Mouse (Mus musculus) forebrain, postnatal 0 days (tissue): ENCODE measurements around the gene Myo3b. TPM values are rescaled to one million over a fixed set of nuclear protein-coding genes. Genes with fewer than 3 reads are reported as not detected.

ENCODE experiments used
- ATAC-seq: fragments of 200-750 bp; cut with Nextera tagmentation; 2 replicates; pipeline ENCODE4 v1.8.0; 2017; ENCODE audit warnings: mild to moderate bottlenecking, moderate library complexity
- DNase-seq: peaks from one replicate; pipeline ENCODE4 v3.0.0-alpha.2; 2015
- H3K27ac ChIP-seq: fragments of 300-500 bp; sonication (generic); 2 replicates; pipeline ENCODE4 v1.5.1; 2014; ENCODE audit warnings: low read depth, mild to moderate bottlenecking, antibody characterized with exemption, low read length, moderate library complexity, mixed read lengths
- H3K27me3 ChIP-seq: fragments of 300-500 bp; sonication (generic); 2 replicates; pipeline ENCODE4 v1.6.1; 2014; ENCODE audit warnings: mild to moderate bottlenecking, low read length, mixed read lengths; ENCODE audit not compliant: insufficient read depth
- H3K36me3 ChIP-seq: fragments of 300-500 bp; sonication (generic); 2 replicates; pipeline ENCODE4 v1.6.1; 2014; ENCODE audit warnings: mild to moderate bottlenecking, moderate library complexity; ENCODE audit not compliant: insufficient read depth
- H3K4me1 ChIP-seq: fragments of 300-500 bp; sonication (generic); 2 replicates; pipeline ENCODE4 v1.6.1; 2014; ENCODE audit warnings: antibody characterized with exemption; ENCODE audit not compliant: insufficient read depth
- H3K4me2 ChIP-seq: fragments of 300-500 bp; sonication (generic); 2 replicates; pipeline ENCODE4 v1.6.1; 2014; ENCODE audit warnings: low read depth, mild to moderate bottlenecking, moderate library complexity
- H3K4me3 ChIP-seq: fragments of 300-500 bp; sonication (generic); 2 replicates; pipeline ENCODE4 v1.5.1; 2014; ENCODE audit warnings: low read depth, low read length, mixed read lengths
- H3K9ac ChIP-seq: fragments of 300-500 bp; sonication (generic); 2 replicates; pipeline ENCODE4 v1.6.1; 2014; ENCODE audit warnings: mild to moderate bottlenecking
- H3K9me3 ChIP-seq: fragments of 300-500 bp; sonication (generic); 2 replicates; pipeline ENCODE4 v1.6.1; 2016; ENCODE audit warnings: low read length
- CTCF ChIP-seq: sonication (generic); IDR thresholded peaks from 2 replicates; pipeline ENCODE4 v1.5.1; 2016; ENCODE audit warnings: antibody characterized with exemption, control low read depth, low read depth
- WGBS: fragments of 180-500 bp; shearing (Covaris S2); extraction: QIAGEN DNeasy Blood & Tissue Kit; methylation state at CpG from one replicate; pipeline ENCODE4 v1.1.7; 2014; 5-methylcytosine and 5-hydroxymethylcytosine counted together
- polyA plus RNA-seq: library from polyadenylated mRNA; unstranded; fragments of >200 nt; fragmentation: Nextera tagmentation; extraction: Ambion mirVana; gene quantifications from 2 replicates; pipeline ENCODE4 v1.2.1, GENCODE M21; 2015
- total RNA-seq: library from RNA; depleted of rRNA; stranded (reverse); fragments of >200 nt; gene quantifications from 2 replicates; pipeline ENCODE4 v1.2.3, GENCODE M21; 2014

Gene Myo3b
- total and polyA plus RNA-seq, 2 experiments from 2014 or later = 0.36 to 2.0 TPM

DNA sequence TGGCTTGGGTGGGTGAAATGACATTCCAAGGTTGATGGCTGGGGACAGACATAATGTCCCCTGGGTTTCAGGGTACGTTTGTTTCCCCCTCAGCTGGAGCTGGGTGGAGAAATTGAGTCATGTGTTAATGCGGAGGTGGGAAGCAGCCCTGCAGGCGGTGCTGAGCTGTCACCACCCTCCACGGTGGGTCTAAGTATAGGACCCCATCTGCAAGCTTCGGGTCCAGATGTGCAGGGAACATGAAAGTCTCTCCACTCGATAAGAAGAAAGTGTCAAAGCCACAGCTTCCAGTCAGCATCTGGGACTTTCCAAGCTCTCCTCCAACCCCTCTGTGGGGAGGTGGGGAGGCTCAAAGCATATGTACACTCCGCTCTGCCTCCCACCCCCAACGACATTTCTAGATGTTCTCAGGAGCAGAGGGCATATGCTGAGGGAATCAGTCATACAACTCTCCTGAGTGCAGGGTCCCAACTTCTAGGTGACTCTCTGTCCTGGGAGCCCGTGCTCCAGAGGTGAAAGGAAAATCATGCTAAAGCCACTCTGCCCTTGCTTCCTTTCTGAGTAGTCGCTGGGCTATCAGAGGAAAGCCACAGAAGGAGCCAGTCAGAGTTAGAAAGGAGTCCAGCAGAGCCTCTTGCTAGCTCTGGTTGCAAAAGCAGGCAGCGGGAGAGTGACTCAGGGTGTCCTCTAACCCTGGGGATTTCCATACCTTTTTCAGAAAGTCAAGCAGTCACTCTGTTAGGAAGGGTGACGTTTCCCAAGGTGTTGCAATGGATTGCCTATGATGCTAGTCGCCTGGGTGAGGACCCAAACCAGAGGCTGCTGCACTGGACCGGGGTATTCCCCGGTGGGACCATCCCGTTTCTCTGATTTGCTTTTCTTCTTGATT lies 79.7 kb downstream of the Myo3b start:
- DNase-seq (no peak), ATAC-seq (no peak)
- no peaks in the 10 kb centered on the region for H3K27me3 ChIP-seq
- H3K36me3 ChIP-seq = no peaks in the 10 kb centered on the region
- no peak overlapping the region for H3K4me3 ChIP-seq
- WGBS = 71% methylated on average over 16 of the region's 16 CpGs
- H3K4me2 ChIP-seq = no peak overlapping the region
- peaks cover 3% of the 10 kb centered on the region; the same call in 1 of the 2 replicates for H3K4me1 ChIP-seq
- H3K27ac ChIP-seq = no peak overlapping the region
- no peaks in the 10 kb centered on the region for H3K9me3 ChIP-seq
- no peak overlapping the region for H3K9ac ChIP-seq
- TF ChIP-seq CTCF = no peak

DNA sequence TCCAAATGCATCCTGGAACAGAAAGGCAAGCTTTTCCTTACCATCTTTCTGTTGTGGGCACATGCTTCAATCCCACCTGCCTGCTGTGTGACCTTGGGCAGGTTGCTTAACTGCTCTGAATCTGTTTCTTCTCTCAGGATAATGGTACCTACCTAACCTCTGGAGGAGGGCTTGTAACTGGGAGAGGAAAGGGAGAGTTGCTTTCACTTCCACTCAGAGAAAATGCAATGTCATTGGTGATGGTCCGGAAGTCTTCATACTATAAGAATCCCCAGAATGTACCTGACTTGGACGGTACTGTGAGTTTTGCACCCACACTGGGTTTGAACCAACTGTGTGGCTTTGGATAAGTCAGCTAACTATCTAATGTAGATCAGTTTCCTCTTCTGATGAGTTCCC lies 80.3 kb downstream of the Myo3b start:
- Histone ChIP-seq H3K36me3 (no peaks in the 10 kb centered on the region), H3K9ac (no peak overlapping the region), H3K4me1 (no peaks in the 10 kb centered on the region), H3K4me2 (no peak overlapping the region), H3K27me3 (no peaks in the 10 kb centered on the region), H3K4me3 (no peak overlapping the region), H3K27ac (no peak overlapping the region), H3K9me3 (no peaks in the 10 kb centered on the region)
- WGBS = 94% methylated on average over 2 of the region's 2 CpGs
- no peak for TF ChIP-seq CTCF
- ATAC-seq (no peak), DNase-seq (no peak)

DNA sequence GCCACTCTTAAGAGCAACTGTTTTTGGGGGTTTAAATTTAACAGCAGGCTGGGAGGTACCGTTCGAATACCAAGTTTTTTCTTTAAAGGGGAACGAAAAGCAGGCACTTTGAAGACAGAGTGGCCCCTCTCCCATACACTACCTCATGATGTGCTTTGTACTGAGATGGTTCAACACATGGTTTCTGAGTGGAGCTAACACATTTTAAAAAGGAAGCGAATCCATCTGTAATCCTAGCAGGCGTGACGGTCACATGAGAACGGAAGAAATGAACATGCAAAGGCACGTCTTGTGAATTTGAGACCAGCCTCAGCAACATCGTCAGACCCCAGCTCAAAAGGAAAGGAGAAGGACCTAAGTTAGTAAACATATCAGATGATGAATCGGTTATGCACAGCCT lies 87.4 kb downstream of the Myo3b start:
- Histone ChIP-seq H3K36me3 (no peaks in the 10 kb centered on the region), H3K4me1 (no peaks in the 10 kb centered on the region; the same call in 1 of the 2 replicates), H3K9me3 (no peaks in the 10 kb centered on the region), H3K27me3 (no peaks in the 10 kb centered on the region), H3K4me3 (peak overlapping the region; percentile 30), H3K27ac (peak overlapping the region; percentile 51; the same call in 1 of the 2 replicates), H3K9ac (peak overlapping the region; percentile 10; the same call in 1 of the 2 replicates), H3K4me2 (peak overlapping the region; percentile 44)
- DNase-seq (no peak), ATAC-seq (peak; percentile 13)
- WGBS = 58% methylated on average over 10 of the region's 10 CpGs
- TF ChIP-seq CTCF = no peak

DNA sequence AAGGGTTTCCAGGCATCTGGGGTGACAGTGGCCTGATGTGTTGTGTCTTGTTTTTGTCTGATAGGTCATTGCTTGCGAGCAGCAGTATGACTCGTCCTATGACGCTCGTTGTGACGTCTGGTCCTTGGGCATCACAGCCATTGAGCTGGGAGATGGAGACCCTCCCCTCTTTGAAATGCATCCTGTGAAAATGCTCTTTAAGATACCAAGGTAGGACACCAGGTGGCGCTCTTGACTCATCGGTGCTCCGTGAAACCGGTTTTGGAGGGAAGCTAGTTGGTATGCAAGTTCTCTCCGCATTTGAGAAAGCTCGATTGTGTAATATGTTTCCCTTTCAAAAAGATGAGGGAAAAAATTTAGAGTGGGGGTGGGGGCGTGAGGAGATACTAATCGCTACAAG lies 87.9 kb downstream of the Myo3b start:
- Histone ChIP-seq H3K27ac (peak overlapping the region; percentile 84; the same call in 1 of the 2 replicates), H3K4me3 (peak overlapping the region; percentile 30), H3K9me3 (no peaks in the 10 kb centered on the region), H3K27me3 (no peaks in the 10 kb centered on the region), H3K9ac (peak overlapping the region; percentile 10; the same call in 1 of the 2 replicates), H3K36me3 (no peaks in the 10 kb centered on the region), H3K4me1 (no peaks in the 10 kb centered on the region; the same call in 1 of the 2 replicates), H3K4me2 (peak overlapping the region; percentile 44)
- under 1% methylated on average over 13 of the region's 13 CpGs for WGBS
- ATAC-seq (peak; percentile 94), DNase-seq (peak; percentile 99)
- TF ChIP-seq CTCF = peak; percentile 98

DNA sequence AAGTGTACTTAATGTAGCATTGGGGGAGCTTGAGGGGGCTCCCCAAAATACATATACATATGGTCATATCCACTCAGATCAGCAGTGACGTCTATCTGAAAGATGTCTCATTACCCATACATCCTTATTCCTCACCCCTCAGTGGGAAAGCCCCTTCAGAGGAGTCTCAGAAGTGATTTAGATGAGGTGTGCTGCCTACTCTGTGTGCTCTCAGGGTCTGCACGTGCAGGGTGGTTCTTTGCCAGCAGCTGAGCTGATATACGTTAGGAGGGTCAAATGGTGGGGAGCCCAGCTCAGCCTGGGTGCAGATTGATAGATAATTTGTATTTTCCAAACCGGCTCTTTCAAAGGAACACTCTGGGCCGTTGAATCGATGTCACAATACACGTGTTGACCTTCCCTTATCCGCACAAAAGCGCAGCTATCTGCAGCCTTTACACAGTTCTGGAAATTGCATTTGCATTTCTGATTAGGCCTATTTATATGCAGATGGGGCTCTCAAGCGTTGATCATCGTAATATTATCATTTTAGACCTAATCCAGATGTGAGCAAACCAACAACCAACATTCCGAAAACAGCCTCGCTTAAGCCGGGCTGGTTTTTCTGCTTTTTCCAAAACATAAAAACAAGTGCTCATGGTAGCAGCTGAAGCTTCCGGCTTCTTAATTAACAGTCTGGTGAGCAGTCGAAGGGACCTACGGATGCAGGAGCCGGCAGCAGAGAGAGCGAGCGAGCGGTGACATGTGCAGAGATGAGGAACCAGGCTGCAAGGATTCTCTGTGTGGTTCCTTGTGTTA lies 88.6 kb downstream of the Myo3b start:
- Histone ChIP-seq H3K4me1 (no peaks in the 10 kb centered on the region; the same call in 1 of the 2 replicates), H3K4me3 (no peak overlapping the region), H3K9ac (0 out of 2 replicates have a peak overlapping the region, but pooled peaks have one; percentile 19), H3K27me3 (no peaks in the 10 kb centered on the region), H3K4me2 (peak overlapping the region; percentile 44), H3K9me3 (no peaks in the 10 kb centered on the region), H3K27ac (peak overlapping the region; percentile 84), H3K36me3 (no peaks in the 10 kb centered on the region)
- ATAC-seq (peak; percentile 74), DNase-seq (peak; percentile 83)
- no peak for TF ChIP-seq CTCF
- WGBS = 3% methylated on average over 21 of the region's 21 CpGs

DNA sequence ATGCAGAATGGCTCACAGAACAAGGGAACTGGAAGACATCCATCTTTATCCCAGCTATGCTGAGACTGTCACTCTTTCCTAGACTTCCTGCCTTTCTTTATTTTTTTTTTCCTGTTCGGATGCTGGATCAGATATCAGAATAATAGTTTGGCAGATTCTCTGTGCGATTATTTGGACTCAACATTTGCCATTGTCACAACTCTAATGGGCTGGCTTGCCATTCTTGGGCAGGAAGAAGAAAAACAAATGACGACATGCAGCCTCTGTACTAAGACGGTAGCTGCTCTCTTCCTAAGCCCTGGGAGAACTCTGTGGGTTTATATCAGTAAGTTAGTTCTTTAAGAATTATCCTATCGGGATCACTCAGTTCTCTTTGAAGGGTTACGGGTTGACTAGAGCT lies 89.7 kb downstream of the Myo3b start:
- no peak overlapping the region for H3K4me3 ChIP-seq
- no peaks in the 10 kb centered on the region; the same call in 1 of the 2 replicates for H3K4me1 ChIP-seq
- ATAC-seq = no peak
- 46% methylated on average over 6 of the region's 6 CpGs for WGBS
- H3K9ac ChIP-seq = no peak overlapping the region
- H3K27ac ChIP-seq = peak overlapping the region; percentile 84
- TF ChIP-seq CTCF = no peak
- peak; percentile 20 for DNase-seq
- H3K36me3 ChIP-seq = no peaks in the 10 kb centered on the region
- H3K4me2 ChIP-seq = peak overlapping the region; percentile 44; the same call in 1 of the 2 replicates
- H3K27me3 ChIP-seq = no peaks in the 10 kb centered on the region
- H3K9me3 ChIP-seq = no peaks in the 10 kb centered on the region
